Mouse (Mus musculus) megakaryocyte, embryonic 14.5 days (primary cell): ENCODE results near the gene Dnah6.

Source experiments
- FLI1 ChIP-seq: IDR thresholded peaks from 2 replicates; pipeline ENCODE4 v1.6.1; 2012; ENCODE audit warnings: low read length, inconsistent platforms, mixed read lengths
- GATA1 ChIP-seq: IDR thresholded peaks from 3 replicates; pipeline ENCODE4 v1.6.1; 2012; ENCODE audit warnings: mixed read lengths, low read length, inconsistent platforms, borderline replicate concordance

DNA sequence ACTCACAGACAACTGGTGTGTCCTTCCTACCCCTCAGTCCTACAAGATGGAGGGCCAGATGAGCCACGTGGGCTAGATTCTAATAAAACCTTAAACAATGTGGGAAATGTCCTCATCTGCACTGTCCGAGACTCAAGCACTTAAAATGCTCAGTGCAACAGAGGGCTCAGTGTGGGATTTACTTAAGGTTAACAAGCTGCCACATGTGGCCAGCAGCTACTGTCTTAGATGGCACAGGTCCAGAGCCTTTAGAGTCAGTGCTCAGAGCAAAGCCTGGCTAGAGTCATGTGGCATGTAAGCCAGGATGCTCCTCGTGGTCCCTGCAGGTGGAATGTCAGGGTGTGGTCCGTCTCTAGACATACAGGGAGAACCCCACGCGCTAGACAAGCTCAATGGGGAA is 194.6 kb downstream of the Dnah6 start:
- TF ChIP-seq GATA1: no peak
- no peak for TF ChIP-seq FLI1
